Mouse (Mus musculus) forebrain, embryonic 12.5 days (tissue): ENCODE measurements around the gene Prr5l. TPM values are rescaled to one million over a fixed set of nuclear protein-coding genes. Genes with fewer than 3 reads are reported as not detected.

Experiments used
- ATAC-seq: fragments of 200-750 bp; cut with Nextera tagmentation; 2 replicates; pipeline ENCODE4 v1.8.0; 2017; ENCODE audit warnings: moderate TSS enrichment; ENCODE audit not compliant: low FRiP score
- H3K27ac ChIP-seq: fragments of 300-500 bp; sonication (generic); 2 replicates; pipeline ENCODE4 v1.5.1; 2016; ENCODE audit warnings: mild to moderate bottlenecking
- H3K27me3 ChIP-seq: fragments of 300-500 bp; sonication (generic); 2 replicates; pipeline ENCODE4 v1.6.1; 2016; ENCODE audit warnings: mild to moderate bottlenecking
- H3K36me3 ChIP-seq: fragments of 300-500 bp; sonication (generic); replicated peaks from 2 replicates; pipeline ENCODE4 v1.6.1; 2016; ENCODE audit warnings: mild to moderate bottlenecking
- H3K4me1 ChIP-seq: fragments of 300-500 bp; sonication (generic); 2 replicates; pipeline ENCODE4 v1.6.1; 2016
- H3K4me2 ChIP-seq: fragments of 300-500 bp; sonication (generic); 2 replicates; pipeline ENCODE4 v1.6.1; 2016; ENCODE audit warnings: mild to moderate bottlenecking, moderate library complexity
- H3K4me3 ChIP-seq: fragments of 300-500 bp; sonication (generic); replicated peaks from 2 replicates; pipeline ENCODE4 v1.5.1; 2016; ENCODE audit warnings: mild to moderate bottlenecking
- H3K9ac ChIP-seq: fragments of 300-500 bp; sonication (generic); 2 replicates; pipeline ENCODE4 v1.6.1; 2016; ENCODE audit warnings: mild to moderate bottlenecking
- H3K9me3 ChIP-seq: fragments of 300-500 bp; sonication (generic); 2 replicates; pipeline ENCODE4 v1.6.1; 2016
- WGBS: fragments of 180-500 bp; shearing (Covaris S2); methylation state at CpG from one replicate; pipeline ENCODE4 v1.1.7; 2016; 5-methylcytosine and 5-hydroxymethylcytosine counted together
- polyA plus RNA-seq: library from polyadenylated mRNA; unstranded; fragments of >200 nt; fragmentation: Nextera tagmentation; extraction: Ambion mirVana; gene quantifications from 2 replicates; pipeline ENCODE4 v1.2.1, GENCODE M21; 2016

Gene Prr5l
- polyA plus RNA-seq, 1 experiment from 2014 or later: 15.5 TPM

GRCm38 (mm10) chr2:101905534-101906378 is 22.9 kb upstream of the Prr5l start:
- H3K4me3 ChIP-seq: no peak overlapping the region
- peak; percentile 78 for ATAC-seq

GRCm38 (mm10) chr2:101902196-101902595 is 19.4 kb upstream of the Prr5l start:
- Histone ChIP-seq H3K4me3 (no peak overlapping the region), H3K4me2 (no peak overlapping the region), H3K9me3 (no peaks in the 10 kb centered on the region), H3K27me3 (no peaks in the 10 kb centered on the region), H3K4me1 (peaks cover 12% of the 10 kb centered on the region), H3K27ac (no peak overlapping the region), H3K36me3 (peaks cover 11% of the 10 kb centered on the region), H3K9ac (no peak overlapping the region)
- no peak for ATAC-seq
- WGBS: 81% methylated on average over 4 of the region's 4 CpGs

More at GRCm38 (mm10) chr2:101905534-101906378, 22.9 kb upstream of the Prr5l start:
- no peak overlapping the region for H3K9ac ChIP-seq
- H3K27ac ChIP-seq: peak overlapping the region; percentile 33; the same call in 1 of the 2 replicates
- no peaks in the 10 kb centered on the region for H3K9me3 ChIP-seq
- peak overlapping the region; percentile 36 for H3K4me2 ChIP-seq
- no peaks in the 10 kb centered on the region for H3K27me3 ChIP-seq
- WGBS: 14% methylated on average over 21 of the region's 21 CpGs
- H3K36me3 ChIP-seq: peaks cover 15% of the 10 kb centered on the region
- H3K4me1 ChIP-seq: peaks cover 33% of the 10 kb centered on the region

GRCm38 (mm10) chr2:101896425-101897204 is 13.8 kb upstream of the Prr5l start:
- Histone ChIP-seq H3K9ac (no peak overlapping the region), H3K4me2 (no peak overlapping the region), H3K4me3 (no peak overlapping the region), H3K9me3 (no peaks in the 10 kb centered on the region), H3K27me3 (no peaks in the 10 kb centered on the region), H3K4me1 (peaks cover 11% of the 10 kb centered on the region; the same call in 1 of the 2 replicates), H3K27ac (no peak overlapping the region), H3K36me3 (peaks cover 26% of the 10 kb centered on the region)
- WGBS: 82% methylated on average over 10 of the region's 10 CpGs
- no peak for ATAC-seq

GRCm38 (mm10) chr2:101894126-101894525 is 11.3 kb upstream of the Prr5l start:
- 94% methylated on average over 3 of the region's 3 CpGs for WGBS
- Histone ChIP-seq H3K9me3 (no peaks in the 10 kb centered on the region), H3K9ac (no peak overlapping the region), H3K4me1 (peaks cover 11% of the 10 kb centered on the region; the same call in 1 of the 2 replicates), H3K27me3 (no peaks in the 10 kb centered on the region), H3K4me3 (no peak overlapping the region), H3K36me3 (peaks cover 16% of the 10 kb centered on the region; the same call in 1 of the 2 replicates), H3K4me2 (no peak overlapping the region), H3K27ac (no peak overlapping the region)
- ATAC-seq: no peak

- Histone ChIP-seq H3K4me1 (peaks cover 17% of the 10 kb centered on the region), H3K4me2 (no peak overlapping the region), H3K9me3 (no peaks in the 10 kb centered on the region), H3K27ac (no peak overlapping the region), H3K27me3 (no peaks in the 10 kb centered on the region), H3K4me3 (no peak overlapping the region), H3K36me3 (peaks cover 10% of the 10 kb centered on the region; the same call in 1 of the 2 replicates), H3K9ac (no peak overlapping the region)
- WGBS: 80% methylated on average over 7 of the region's 7 CpGs
- no peak for ATAC-seq
Observed at GRCm38 (mm10) chr2:101891143-101891542, 8.3 kb upstream of the Prr5l start.

- Histone ChIP-seq H3K9ac (no peak overlapping the region), H3K36me3 (no peaks in the 10 kb centered on the region), H3K27me3 (no peaks in the 10 kb centered on the region), H3K4me1 (peaks cover 17% of the 10 kb centered on the region), H3K4me2 (no peak overlapping the region), H3K27ac (no peak overlapping the region), H3K9me3 (no peaks in the 10 kb centered on the region), H3K4me3 (no peak overlapping the region)
- WGBS: 93% methylated on average over 8 of the region's 8 CpGs
- ATAC-seq: no peak
Observed at GRCm38 (mm10) chr2:101888886-101889285, 6.1 kb upstream of the Prr5l start.

GRCm38 (mm10) chr2:101885768-101886438 is 3.1 kb upstream of the Prr5l start, which contains the start of gene Commd9:
TSS of gene Commd9 (plus strand) at chr2:101886247.
- peak within 1 kb of the TSS; percentile 65 for H3K9ac ChIP-seq
- H3K4me3 ChIP-seq: peak within 1 kb of the TSS; percentile 73
- no peak within 1 kb of the TSS for H3K27ac ChIP-seq
- no peaks in the 10 kb centered on the region for H3K9me3 ChIP-seq
- H3K36me3 ChIP-seq: no peaks in the 10 kb centered on the region
- 0 out of 2 replicates have a peak, but pooled peaks cover 7% of the 10 kb centered on the region for H3K27me3 ChIP-seq
- peaks cover 17% of the 10 kb centered on the region for H3K4me1 ChIP-seq
- H3K4me2 ChIP-seq: peak within 1 kb of the TSS; percentile 71
- WGBS: 13% methylated on average over 22 of the region's 22 CpGs
- ATAC-seq: peak; percentile 97

- H3K4me1 ChIP-seq: peaks cover 17% of the 10 kb centered on the region
- H3K9me3 ChIP-seq: no peaks in the 10 kb centered on the region
- H3K9ac ChIP-seq: no peak overlapping the region
- 0 out of 2 replicates have a peak, but pooled peaks cover 7% of the 10 kb centered on the region for H3K27me3 ChIP-seq
- no peak overlapping the region for H3K27ac ChIP-seq
- H3K4me3 ChIP-seq: no peak overlapping the region
- no peak overlapping the region for H3K4me2 ChIP-seq
- H3K36me3 ChIP-seq: no peaks in the 10 kb centered on the region
- ATAC-seq: no peak
- 92% methylated on average over 2 of the region's 2 CpGs for WGBS
Observed at GRCm38 (mm10) chr2:101884286-101884685, 1.5 kb upstream of the Prr5l start.

- Histone ChIP-seq H3K27ac (no peak overlapping the region), H3K27me3 (0 out of 2 replicates have a peak, but pooled peaks cover 7% of the 10 kb centered on the region), H3K36me3 (no peaks in the 10 kb centered on the region), H3K4me3 (no peak overlapping the region), H3K9me3 (no peaks in the 10 kb centered on the region), H3K4me1 (peaks cover 5% of the 10 kb centered on the region), H3K4me2 (no peak overlapping the region), H3K9ac (no peak overlapping the region)
- ATAC-seq: no peak
- WGBS: 93% methylated on average over 9 of the region's 9 CpGs
Observed at GRCm38 (mm10) chr2:101881471-101882162, 1.2 kb downstream of the Prr5l start.

- Histone ChIP-seq H3K27ac (no peak overlapping the region), H3K9me3 (no peaks in the 10 kb centered on the region), H3K4me2 (peak overlapping the region; percentile 34), H3K4me3 (no peak overlapping the region), H3K36me3 (no peaks in the 10 kb centered on the region), H3K9ac (no peak overlapping the region), H3K4me1 (no peaks in the 10 kb centered on the region; the same call in 1 of the 2 replicates), H3K27me3 (peaks cover 6% of the 10 kb centered on the region; the same call in 1 of the 2 replicates)
- WGBS: 30% methylated on average over 14 of the region's 14 CpGs
- ATAC-seq: no peak
Observed at GRCm38 (mm10) chr2:101871179-101871578, 11.6 kb downstream of the Prr5l start.

- Histone ChIP-seq H3K4me3 (no peak overlapping the region), H3K9ac (no peak overlapping the region), H3K36me3 (no peaks in the 10 kb centered on the region), H3K27ac (no peak overlapping the region), H3K9me3 (no peaks in the 10 kb centered on the region), H3K27me3 (peaks cover 6% of the 10 kb centered on the region; the same call in 1 of the 2 replicates), H3K4me2 (no peak overlapping the region), H3K4me1 (no peaks in the 10 kb centered on the region; the same call in 1 of the 2 replicates)
- ATAC-seq: no peak
- 96% methylated on average over 4 of the region's 4 CpGs for WGBS
Observed at GRCm38 (mm10) chr2:101868683-101869082, 14.1 kb downstream of the Prr5l start.
